Mouse (Mus musculus): ENCODE data around the gene Tmem151a.
"Not testable (repeated sequence)": the region's sequence is repeated elsewhere in the genome, so short reads cannot be mapped to it uniquely, and the experiment has no call there.

Gene Tmem151a

GRCm38 (mm10) chr19:5094243-5094632 lies 8.9 kb upstream of the Tmem151a start:
- DNase-seq: peak; percentile 68 to 74

- DNase-seq: no peak
These were observed 8.3 kb upstream of the Tmem151a start for GRCm38 (mm10) chr19:5093481-5094242.

- DNase-seq: no peak
These were observed 6.8 kb upstream of the Tmem151a start for GRCm38 (mm10) chr19:5092083-5092482.

- no peak for DNase-seq
These were observed 4.0 kb upstream of the Tmem151a start for GRCm38 (mm10) chr19:5089324-5089723.

GRCm38 (mm10) chr19:5087884-5088728 lies 2.8 kb upstream of the Tmem151a start, which contains the start of gene Yif1a:
Yif1a (plus strand) TSS chr19:5088538.
- DNase-seq: peak; percentile 82 to 95

- not testable (repeated sequence) for DNase-seq
These were observed 1.2 kb upstream of the Tmem151a start for GRCm38 (mm10) chr19:5086533-5086932.

- no peak for DNase-seq
These were observed 542 bp downstream of the Tmem151a start for GRCm38 (mm10) chr19:5084834-5085144.

GRCm38 (mm10) chr19:5083961-5084833 lies 1.1 kb downstream of the Tmem151a start:
- no peak for DNase-seq

- no peak for DNase-seq
These were observed 2.7 kb downstream of the Tmem151a start for GRCm38 (mm10) chr19:5082596-5082995.

- DNase-seq: no peak
These were observed 3.3 kb downstream of the Tmem151a start for GRCm38 (mm10) chr19:5082005-5082404.

GRCm38 (mm10) chr19:5079279-5079678 lies 6.1 kb downstream of the Tmem151a start:
- DNase-seq: no peak

GRCm38 (mm10) chr19:5073518-5073917 lies 11.8 kb downstream of the Tmem151a start:
- DNase-seq: no peak

- no peak for DNase-seq
These were observed 12.3 kb downstream of the Tmem151a start for GRCm38 (mm10) chr19:5073028-5073427.

GRCm38 (mm10) chr19:5072389-5073019 lies 12.8 kb downstream of the Tmem151a start:
- DNase-seq: no peak

- DNase-seq: no peak
These were observed 13.6 kb downstream of the Tmem151a start for GRCm38 (mm10) chr19:5071545-5072369.

- DNase-seq: no peak
These were observed 14.3 kb downstream of the Tmem151a start for GRCm38 (mm10) chr19:5071077-5071476.

GRCm38 (mm10) chr19:5069978-5070377 lies 15.4 kb downstream of the Tmem151a start:
- DNase-seq: no peak

GRCm38 (mm10) chr19:5069486-5069885 lies 15.8 kb downstream of the Tmem151a start:
- DNase-seq: no peak

- DNase-seq: no peak
These were observed 16.6 kb downstream of the Tmem151a start for GRCm38 (mm10) chr19:5068570-5069234.

- no peak for DNase-seq
These were observed 17.3 kb downstream of the Tmem151a start, which contains the start of gene Cd248 for GRCm38 (mm10) chr19:5067867-5068569. Cd248 (plus strand) TSS chr19:5068078.

All from thymus, adult 18-20 months (tissue).